Mouse (Mus musculus) midbrain, embryonic 15.5 days (tissue): ENCODE measurements at regions not wholly inside any gene's neighbourhood (a gene's known extent, or its start where the extent isn't known, plus 50 kb on each side); places are given as distances from the start of the nearest gene placed in this dataset. TPM values are rescaled to one million over a fixed set of nuclear protein-coding genes. Genes with fewer than 3 reads are reported as not detected.

Experiments used
- ATAC-seq: fragments of 200-750 bp; cut with Nextera tagmentation; replicated peaks from 2 replicates; pipeline ENCODE4 v1.8.0; 2017; ENCODE audit warnings: moderate TSS enrichment
- H3K27ac ChIP-seq: fragments of 300-500 bp; sonication (generic); 2 replicates; pipeline ENCODE4 v1.5.1; 2015; ENCODE audit warnings: mild to moderate bottlenecking, inconsistent platforms
- H3K27me3 ChIP-seq: fragments of 300-500 bp; sonication (generic); replicated peaks from 2 replicates; pipeline ENCODE4 v1.6.1; 2015; ENCODE audit warnings: inconsistent platforms
- H3K36me3 ChIP-seq: fragments of 300-500 bp; sonication (generic); replicated peaks from 2 replicates; pipeline ENCODE4 v1.6.1; 2015; ENCODE audit warnings: inconsistent platforms
- H3K4me1 ChIP-seq: fragments of 300-500 bp; sonication (generic); 2 replicates; pipeline ENCODE4 v1.6.1; 2015; ENCODE audit warnings: inconsistent platforms
- H3K4me2 ChIP-seq: fragments of 300-500 bp; sonication (generic); 2 replicates; pipeline ENCODE4 v1.6.1; 2015; ENCODE audit warnings: inconsistent platforms, mild to moderate bottlenecking, moderate library complexity
- H3K4me3 ChIP-seq: fragments of 300-500 bp; sonication (generic); 2 replicates; pipeline ENCODE4 v1.5.1; 2015; ENCODE audit warnings: mild to moderate bottlenecking, inconsistent platforms
- H3K9ac ChIP-seq: fragments of 300-500 bp; sonication (generic); 2 replicates; pipeline ENCODE4 v1.6.1; 2015; ENCODE audit warnings: mild to moderate bottlenecking, inconsistent platforms
- H3K9me3 ChIP-seq: fragments of 300-500 bp; sonication (generic); 2 replicates; pipeline ENCODE4 v1.6.1; 2016; ENCODE audit warnings: inconsistent platforms
- WGBS: fragments of 180-500 bp; shearing (Covaris S2); methylation state at CpG from one replicate; pipeline ENCODE4 v1.1.7; 2015; ENCODE audit warnings: mixed read lengths; 5-methylcytosine and 5-hydroxymethylcytosine counted together
- microRNA-seq: library from miRNA; unstranded; fragments of <30 nt; microRNA quantifications from one replicate; pipeline ENCODE4, GENCODE M21; 2016

DNA sequence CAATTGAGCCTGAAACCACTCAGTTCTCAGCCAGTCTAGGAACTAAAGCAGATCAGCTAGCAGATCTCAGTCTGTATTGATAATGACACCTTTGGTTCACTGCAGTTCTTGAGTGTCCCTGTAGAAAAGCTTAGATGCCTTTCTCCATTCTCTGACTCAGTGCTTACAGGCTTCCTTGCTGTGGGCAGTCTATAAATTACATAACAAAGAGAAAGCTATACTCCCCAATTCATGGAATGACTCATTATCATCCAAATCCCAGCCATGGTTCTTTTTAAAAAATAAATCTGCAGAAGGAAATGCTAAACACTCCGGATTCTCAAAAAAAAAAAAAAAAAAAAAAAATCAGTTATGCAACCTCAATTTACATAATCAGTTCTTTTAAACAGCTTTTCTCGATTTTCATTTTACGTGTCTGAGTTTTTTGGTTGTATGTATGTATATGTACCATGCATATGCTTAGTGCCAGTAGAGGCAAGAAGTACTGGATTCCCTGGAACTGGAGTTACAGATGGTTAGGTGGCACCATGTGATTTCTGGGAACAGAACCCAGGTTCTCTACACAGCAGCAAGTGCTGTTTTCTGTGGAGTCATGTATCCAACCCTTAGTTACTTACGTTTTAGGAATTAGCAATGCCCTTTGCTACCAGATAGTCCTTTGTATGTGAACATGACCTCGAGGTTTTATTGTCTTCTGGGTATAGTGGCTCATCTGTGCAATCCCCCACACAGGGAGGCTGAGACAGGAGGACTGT lies 71.5 kb upstream of the Slc39a10 start:
- no peak overlapping the region for H3K9ac ChIP-seq
- H3K27me3 ChIP-seq, result no peaks in the 10 kb centered on the region
- WGBS, result 74% methylated on average over 5 of the region's 5 CpGs
- no peak overlapping the region for H3K27ac ChIP-seq
- H3K36me3 ChIP-seq, result no peaks in the 10 kb centered on the region
- H3K9me3 ChIP-seq, result no peaks in the 10 kb centered on the region
- no peak for ATAC-seq
- H3K4me3 ChIP-seq, result no peak overlapping the region
- no peak overlapping the region for H3K4me2 ChIP-seq
- H3K4me1 ChIP-seq, result peaks cover 17% of the 10 kb centered on the region

Small RNA genes in the stretch of these regions (microRNA-seq; reads per million reads assigned to microRNA genes)
- not detected for gene Mir6350
